Mouse (Mus musculus): ENCODE measurements around the gene Ercc8. TPM values are rescaled to one million over a fixed set of nuclear protein-coding genes. Genes with fewer than 3 reads are reported as not detected.

Gene Ercc8
- total RNA-seq, 1 experiment from 2014 or later = 10.0 TPM

DNA sequence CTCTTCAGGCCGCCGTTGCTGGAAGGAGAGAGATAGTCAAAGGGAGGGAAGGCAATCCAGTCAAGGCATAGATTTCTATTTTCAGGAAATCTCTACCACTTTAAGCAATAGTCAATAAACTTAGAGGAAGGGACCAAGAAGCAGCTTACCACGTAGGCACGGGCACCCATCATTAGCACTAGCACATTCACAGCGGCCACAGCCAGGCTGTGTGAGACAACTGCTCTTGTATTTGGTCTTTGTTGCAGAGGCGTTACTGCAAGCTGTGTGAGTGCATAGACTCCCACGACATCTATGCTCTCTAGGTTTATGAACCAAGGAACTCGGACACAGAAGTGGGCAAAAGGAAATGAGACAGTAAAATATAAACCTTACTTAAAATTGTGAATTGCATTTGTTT is 14.4 kb upstream of the Ercc8 start:
- ATAC-seq (replicated peaks in 1 of 2; ENCODE audit: insufficient read depth in 1 of 2, low FRiP score in 2 of 2, low TSS enrichment in 1 of 2, low read depth in 1 of 2, poor library complexity in 2 of 2, severe bottlenecking in 2 of 2) = no peak

DNA sequence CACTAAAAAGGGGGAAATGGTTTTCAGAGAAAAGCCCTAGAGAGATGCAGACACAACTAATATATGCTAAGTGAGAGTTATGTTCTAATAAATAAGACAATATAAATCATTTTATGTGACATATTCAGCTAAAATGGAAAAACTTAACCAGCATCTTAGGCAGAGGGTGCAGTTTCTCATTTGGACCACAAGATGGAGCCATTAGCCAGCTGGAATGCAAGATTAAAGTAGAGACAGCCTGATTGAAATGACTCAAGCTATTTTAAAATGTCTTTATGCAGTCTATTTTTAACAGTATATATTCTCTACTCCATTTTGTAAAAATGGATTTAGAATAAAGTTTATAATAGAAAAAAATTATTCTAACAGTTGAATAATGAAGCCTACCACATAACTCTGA is 6.7 kb upstream of the Ercc8 start:
- no peak; a peak in 1 of 4 replicates for ATAC-seq (replicated peaks in 1 of 2; ENCODE audit: insufficient read depth in 1 of 2, low FRiP score in 2 of 2, low TSS enrichment in 1 of 2, low read depth in 1 of 2, poor library complexity in 2 of 2, severe bottlenecking in 2 of 2)

DNA sequence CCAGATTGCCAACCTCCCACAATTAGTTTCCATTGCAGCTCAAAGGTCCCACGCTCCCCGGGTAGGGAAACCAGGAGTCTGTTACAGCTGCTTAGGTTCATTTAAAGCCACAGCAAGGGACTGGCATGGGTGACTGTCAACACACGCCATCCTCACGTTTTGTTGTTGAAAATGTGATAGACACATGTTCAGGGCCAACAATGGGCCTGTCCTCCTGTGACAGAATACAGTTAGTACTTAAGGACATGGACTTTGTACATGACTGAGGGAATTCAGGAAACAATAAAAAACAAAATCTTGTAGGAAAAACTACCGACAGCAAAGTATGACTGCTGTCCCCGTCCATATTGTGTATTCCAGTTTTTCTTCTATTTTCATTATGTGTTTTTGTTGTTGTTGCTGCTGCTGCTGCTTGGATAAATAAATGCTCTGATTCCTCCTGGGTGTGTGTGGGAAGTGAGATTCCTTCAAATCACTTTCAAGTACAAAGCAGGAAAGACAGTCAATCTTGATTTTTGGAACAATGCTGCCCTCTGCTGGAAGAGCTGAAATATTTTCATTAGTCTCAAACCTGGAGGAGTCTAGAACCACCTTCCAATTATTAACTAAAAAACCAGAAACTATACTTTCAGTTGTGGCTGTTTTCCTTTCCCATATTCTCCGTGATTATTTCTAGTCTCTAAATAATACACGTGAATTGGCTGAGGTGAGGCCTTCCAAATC is 5.7 kb upstream of the Ercc8 start:
- ATAC-seq (replicated peaks in 1 of 2; ENCODE audit: insufficient read depth in 1 of 2, low FRiP score in 2 of 2, low TSS enrichment in 1 of 2, low read depth in 1 of 2, poor library complexity in 2 of 2, severe bottlenecking in 2 of 2) = peak; percentile 50 to 62; a peak in 2 of 4 replicates

DNA sequence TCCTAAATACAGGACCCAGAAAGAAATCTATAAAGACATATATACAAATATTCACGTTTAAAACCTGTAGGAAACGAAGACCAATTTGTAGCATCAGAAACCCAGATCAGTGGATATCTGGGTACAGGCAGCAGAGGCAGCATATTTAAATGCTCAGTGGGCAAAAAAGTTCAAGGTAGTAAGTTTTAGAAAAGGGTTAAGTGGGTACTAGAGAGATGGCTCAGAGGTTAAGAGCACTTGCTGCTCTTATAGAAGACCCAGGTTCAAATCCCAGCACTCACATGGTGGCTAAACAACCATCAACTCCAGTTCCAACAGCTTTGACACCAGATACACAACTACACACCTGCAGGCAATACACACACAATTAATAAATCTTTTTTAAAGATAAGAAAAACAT is 1.4 kb upstream of the Ercc8 start:
- ATAC-seq (replicated peaks in 1 of 2; ENCODE audit: insufficient read depth in 1 of 2, low FRiP score in 2 of 2, low TSS enrichment in 1 of 2, low read depth in 1 of 2, poor library complexity in 2 of 2, severe bottlenecking in 2 of 2) = no peak

DNA sequence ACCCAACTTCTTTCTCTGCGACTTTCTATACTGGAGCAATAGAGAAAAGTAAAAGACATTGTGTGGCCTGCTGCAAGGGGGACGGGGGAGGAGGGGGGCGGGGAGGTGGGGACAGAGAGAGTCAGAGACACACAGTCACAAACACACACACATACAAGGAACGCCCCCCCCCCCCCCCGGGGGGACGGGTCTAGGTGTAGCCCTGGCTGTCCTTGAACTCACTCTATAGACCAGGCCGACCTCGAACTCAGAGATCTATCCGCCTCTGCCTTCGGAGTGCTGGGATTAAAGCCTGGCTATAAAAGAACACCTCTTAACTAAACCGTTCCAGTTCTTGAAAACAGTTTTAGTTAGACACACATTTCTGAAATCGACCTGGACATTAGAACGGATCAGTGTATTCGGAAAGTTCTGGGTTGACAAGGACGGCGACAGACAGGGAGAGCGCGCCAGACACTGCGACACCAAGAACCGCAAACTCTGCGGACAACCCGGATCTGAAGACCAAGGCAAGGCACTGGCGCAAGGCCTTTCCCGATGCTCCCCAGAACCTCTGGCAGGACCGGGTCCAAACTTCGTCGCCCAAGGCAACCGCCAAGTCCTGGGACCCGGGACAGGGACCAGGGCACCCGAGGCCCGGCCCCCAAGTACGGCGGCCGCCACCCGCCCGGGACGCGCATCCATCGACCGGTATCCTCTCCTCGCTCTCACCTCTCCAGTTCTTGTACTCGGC is 633 bp upstream of the Ercc8 start:
- ATAC-seq (replicated peaks in 1 of 2; ENCODE audit: insufficient read depth in 1 of 2, low FRiP score in 2 of 2, low TSS enrichment in 1 of 2, low read depth in 1 of 2, poor library complexity in 2 of 2, severe bottlenecking in 2 of 2) = peak in 1 of 2 experiments; percentile 49; a peak in 2 of 4 replicates

DNA sequence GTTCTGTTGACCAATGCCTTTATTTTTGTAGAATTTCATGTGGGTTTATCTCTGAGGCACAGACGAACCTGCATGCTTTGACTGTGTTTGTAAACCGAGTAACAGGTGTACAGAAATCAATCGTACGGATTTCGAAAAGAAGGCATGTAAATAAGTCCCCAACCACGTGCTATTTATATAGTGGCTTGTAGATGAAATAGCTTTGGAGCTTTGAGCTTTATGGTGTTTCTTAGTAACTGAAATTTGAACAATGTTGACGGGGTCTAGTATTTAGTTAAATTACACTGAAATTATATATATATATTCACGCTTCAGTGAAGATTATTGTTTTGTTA is 677 bp downstream of the Ercc8 start:
- no peak for ATAC-seq (replicated peaks in 1 of 2; ENCODE audit: insufficient read depth in 1 of 2, low FRiP score in 2 of 2, low TSS enrichment in 1 of 2, low read depth in 1 of 2, poor library complexity in 2 of 2, severe bottlenecking in 2 of 2)

DNA sequence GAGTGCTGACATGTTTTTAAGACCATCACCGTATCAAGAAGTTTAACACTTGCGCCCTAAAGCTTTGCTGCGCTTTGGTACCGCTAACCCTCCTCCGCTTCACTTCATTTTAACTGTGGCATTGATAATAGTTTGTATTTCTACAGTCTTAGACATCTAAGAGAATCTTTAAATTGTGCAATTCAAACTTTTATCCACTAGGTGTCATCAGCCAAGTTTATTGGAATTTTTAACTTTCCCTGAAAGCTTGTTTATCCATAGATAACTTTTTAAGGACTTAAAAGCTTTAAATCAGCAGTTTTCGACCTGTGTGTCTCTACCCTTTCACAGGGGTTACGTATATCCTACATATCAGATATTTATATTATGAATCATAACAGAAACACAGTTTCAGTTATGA is 1.4 kb downstream of the Ercc8 start:
- ATAC-seq (replicated peaks in 1 of 2; ENCODE audit: insufficient read depth in 1 of 2, low FRiP score in 2 of 2, low TSS enrichment in 1 of 2, low read depth in 1 of 2, poor library complexity in 2 of 2, severe bottlenecking in 2 of 2) = no peak

DNA sequence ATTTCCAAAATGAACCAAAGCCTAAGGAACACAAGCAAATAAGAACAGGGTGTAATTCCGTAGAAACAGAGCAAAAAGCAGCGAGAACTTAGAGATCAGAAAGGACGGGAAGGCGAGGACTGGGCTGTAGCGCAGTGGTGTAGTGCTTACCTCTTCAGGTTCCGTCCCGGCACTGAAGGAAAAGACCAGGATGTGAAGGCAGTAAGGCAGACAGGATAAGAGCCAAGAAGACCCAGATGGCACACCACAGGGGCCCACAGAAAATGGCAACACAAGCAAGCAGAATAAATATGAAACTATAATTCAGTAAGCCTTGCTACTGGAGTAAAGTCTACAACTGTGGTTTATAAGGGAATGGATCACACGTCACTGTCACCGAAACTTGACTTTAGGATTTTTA is 5.4 kb downstream of the Ercc8 start:
- ATAC-seq (replicated peaks in 1 of 2; ENCODE audit: insufficient read depth in 1 of 2, low FRiP score in 2 of 2, low TSS enrichment in 1 of 2, low read depth in 1 of 2, poor library complexity in 2 of 2, severe bottlenecking in 2 of 2) = no peak

DNA sequence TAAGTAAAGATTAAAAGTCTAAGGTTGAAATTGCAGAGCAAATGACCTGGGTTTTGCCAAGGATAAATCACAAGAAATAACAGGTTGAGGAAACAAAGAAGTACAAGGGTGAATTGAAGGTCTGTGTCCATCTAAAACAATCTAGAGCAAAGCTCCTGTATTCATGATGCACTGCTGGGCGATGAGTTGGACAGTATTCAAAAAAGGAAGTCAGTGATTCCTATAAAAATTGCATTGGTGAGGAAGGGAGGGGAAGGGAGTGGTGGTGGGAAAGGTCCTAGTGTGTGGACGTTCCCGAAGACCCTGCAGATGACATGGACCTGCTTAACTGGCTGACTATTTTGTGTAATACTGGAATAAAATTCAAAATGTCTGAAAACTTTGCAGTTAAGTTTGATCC is 6.1 kb downstream of the Ercc8 start:
- ATAC-seq (replicated peaks in 1 of 2; ENCODE audit: insufficient read depth in 1 of 2, low FRiP score in 2 of 2, low TSS enrichment in 1 of 2, low read depth in 1 of 2, poor library complexity in 2 of 2, severe bottlenecking in 2 of 2) = no peak

DNA sequence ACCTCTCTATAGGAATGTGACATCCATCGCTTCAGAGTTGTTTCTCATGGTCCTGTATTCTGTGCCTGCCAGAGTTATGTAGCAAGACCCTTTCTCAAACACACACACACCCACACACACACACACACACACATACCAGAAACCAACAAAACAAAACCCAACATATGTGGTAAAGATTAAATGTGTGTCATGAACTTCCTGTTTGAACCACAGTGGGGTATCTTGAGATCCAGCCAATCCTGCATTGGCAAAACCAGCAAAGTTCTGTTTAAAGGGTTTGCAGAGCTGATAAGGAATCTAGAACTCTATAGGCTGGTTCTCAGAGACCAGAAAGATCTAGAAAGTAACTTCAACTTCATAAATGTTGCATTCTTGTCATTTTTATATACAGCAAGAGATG is 11.5 kb downstream of the Ercc8 start:
- ATAC-seq (replicated peaks in 1 of 2; ENCODE audit: insufficient read depth in 1 of 2, low FRiP score in 2 of 2, low TSS enrichment in 1 of 2, low read depth in 1 of 2, poor library complexity in 2 of 2, severe bottlenecking in 2 of 2) = peak; percentile 74 to 85

DNA sequence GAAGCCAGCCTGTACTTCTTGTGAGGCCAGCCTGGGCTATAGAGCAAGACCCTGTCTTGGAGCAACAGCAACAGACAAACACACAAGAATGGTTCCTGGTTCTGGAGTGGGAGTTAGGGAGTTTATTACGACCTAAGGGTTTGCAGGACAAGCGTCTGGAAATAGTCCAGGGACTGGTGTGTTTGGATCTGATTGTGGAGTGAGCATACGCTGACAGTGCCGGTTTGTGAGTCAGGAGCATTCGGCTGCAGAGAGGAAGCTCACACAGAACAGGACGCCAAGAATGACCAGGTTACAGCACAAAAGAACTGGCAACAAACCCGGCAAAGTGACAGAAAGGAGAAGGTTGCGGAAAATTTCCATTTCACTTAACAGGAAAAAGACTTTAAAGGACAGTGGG is 12.0 kb downstream of the Ercc8 start:
- ATAC-seq (replicated peaks in 1 of 2; ENCODE audit: insufficient read depth in 1 of 2, low FRiP score in 2 of 2, low TSS enrichment in 1 of 2, low read depth in 1 of 2, poor library complexity in 2 of 2, severe bottlenecking in 2 of 2) = no peak

DNA sequence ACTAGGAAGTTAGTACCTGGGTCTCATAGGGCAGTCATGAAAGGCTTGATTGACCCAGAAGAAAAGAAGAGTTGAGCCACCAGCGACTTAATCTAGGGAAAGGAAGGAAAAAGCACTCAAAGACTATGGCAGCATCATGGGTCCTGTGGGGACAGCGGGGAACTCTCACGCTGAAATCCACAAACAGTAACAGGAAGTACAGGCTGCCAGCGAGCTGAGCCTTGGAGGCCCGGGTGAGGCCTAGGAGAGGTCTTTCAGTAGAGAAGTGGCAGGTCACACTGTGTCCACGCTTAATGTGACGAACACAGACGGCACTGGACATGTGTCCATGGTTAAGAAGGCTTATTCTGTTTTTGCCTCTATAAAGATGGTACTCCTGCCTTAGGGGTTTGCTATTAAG is 21.1 kb downstream of the Ercc8 start:
- ATAC-seq (replicated peaks in 1 of 2; ENCODE audit: insufficient read depth in 1 of 2, low FRiP score in 2 of 2, low TSS enrichment in 1 of 2, low read depth in 1 of 2, poor library complexity in 2 of 2, severe bottlenecking in 2 of 2) = peak; percentile 87 to 89; a peak in 3 of 4 replicates

DNA sequence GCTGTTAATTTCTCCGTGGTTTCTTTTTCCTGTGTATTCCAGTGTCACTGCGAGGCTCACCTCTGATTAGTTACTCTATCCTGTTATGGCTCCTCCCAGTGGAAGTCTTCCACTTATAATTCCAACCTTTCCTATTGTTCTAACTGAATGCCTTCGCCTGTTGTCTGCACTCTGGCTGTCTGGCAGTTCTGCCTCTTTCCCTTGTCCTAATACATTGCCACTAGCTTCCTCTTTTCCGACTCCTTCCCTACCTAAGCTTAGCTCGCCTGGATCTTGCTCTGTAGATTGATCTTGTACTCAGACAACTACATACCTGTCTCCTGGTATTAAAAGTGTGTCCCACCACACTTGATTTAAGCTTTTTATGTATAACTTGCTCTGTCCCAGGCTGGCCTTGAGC is 22.3 kb downstream of the Ercc8 start:
- no peak for ATAC-seq (replicated peaks in 1 of 2; ENCODE audit: insufficient read depth in 1 of 2, low FRiP score in 2 of 2, low TSS enrichment in 1 of 2, low read depth in 1 of 2, poor library complexity in 2 of 2, severe bottlenecking in 2 of 2)

DNA sequence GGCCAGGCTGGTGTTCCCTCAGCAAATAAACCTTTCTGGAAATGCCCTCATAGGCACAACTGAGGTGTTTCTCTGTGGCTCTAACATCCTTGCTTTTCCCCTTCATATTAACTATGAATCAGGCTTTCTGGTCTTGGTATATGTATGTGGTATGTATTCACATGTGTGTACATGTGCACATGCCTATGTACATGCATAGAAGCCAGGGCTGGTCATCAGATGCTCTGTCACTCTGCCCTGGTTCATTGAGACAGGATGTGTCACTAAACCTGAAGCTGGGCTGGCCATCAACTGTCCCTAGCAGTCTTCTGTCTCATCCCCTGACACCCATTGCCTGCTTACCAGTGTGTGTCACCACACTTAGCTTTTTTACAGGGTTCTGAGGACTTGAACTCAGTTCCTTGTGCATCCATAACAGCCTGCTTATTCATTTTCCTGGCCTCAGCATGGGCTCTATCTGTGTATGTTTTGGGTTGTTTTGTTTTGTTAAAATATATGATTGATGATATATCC is 26.3 kb downstream of the Ercc8 start:
- ATAC-seq (replicated peaks in 1 of 2; ENCODE audit: insufficient read depth in 1 of 2, low FRiP score in 2 of 2, low TSS enrichment in 1 of 2, low read depth in 1 of 2, poor library complexity in 2 of 2, severe bottlenecking in 2 of 2) = no peak

DNA sequence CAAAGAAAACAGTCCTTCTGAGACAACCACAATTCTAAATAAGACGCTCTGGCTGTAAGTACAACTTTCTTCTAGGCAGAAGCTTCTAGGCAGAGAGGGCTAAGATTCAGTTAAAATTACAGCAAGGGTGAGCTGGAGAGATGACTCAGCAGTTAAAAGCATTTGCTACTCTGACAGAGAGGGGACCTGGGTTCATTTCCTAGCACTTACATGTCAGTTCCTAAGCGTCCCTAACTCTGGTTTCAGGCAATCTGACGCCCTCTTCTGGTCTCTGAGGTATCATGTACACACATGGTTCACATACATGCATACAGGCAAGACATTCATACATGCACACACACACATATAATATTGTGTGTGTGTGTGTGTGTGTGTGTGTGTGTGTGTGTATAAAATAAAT is 27.0 kb downstream of the Ercc8 start:
- ATAC-seq (replicated peaks in 1 of 2; ENCODE audit: insufficient read depth in 1 of 2, low FRiP score in 2 of 2, low TSS enrichment in 1 of 2, low read depth in 1 of 2, poor library complexity in 2 of 2, severe bottlenecking in 2 of 2) = no peak

DNA sequence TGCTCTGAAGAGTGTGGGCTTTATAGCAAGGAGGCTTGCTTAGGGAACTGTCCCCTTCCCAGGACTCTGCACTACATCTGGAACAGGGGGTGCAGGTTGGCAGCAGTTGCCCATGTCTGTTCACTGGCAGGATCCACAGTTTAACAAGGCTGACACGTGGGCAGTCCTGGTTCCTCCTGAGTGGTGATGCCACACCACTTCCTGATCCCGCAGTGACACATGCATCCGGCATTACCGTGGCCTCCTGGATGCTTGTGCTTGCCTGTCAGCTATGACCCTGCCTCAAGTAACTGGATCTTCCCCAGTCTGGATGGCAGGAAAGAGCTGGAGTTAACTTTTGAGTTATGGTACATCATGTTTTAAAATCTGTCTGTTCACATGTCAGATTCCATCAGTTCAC is 29.5 kb downstream of the Ercc8 start:
- no peak for ATAC-seq (replicated peaks in 1 of 2; ENCODE audit: insufficient read depth in 1 of 2, low FRiP score in 2 of 2, low TSS enrichment in 1 of 2, low read depth in 1 of 2, poor library complexity in 2 of 2, severe bottlenecking in 2 of 2)

DNA sequence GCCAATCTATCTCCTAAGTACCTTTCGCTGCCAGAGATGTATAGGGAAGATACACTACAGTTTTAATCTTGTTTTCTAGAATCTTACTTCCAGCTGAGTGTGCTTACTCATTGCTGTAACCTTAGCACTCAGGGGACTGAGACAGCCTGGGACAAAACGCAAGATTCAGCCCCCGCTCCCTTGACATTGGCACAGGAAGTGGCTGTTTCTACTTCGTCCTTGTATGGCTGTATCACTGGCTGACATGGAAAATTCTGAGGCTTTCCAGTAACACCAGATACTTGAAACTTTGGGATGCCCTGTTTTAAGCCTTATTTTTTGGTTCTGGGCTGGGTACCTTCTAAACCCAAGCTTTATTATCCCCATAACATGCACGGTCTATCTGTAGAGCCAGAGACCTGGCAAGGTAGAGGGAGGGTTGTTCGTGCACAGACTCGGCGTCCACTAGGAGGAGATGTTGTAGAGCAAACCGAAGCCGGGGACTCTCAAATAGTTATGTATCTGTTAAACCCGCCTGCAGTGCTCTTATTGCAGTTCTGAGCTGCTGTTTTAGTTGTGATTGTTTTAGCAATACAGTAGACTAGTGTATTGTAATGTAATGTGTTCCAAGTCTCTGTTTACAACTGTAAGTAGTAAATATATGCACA is 32.7 kb downstream of the Ercc8 start:
- peak; percentile 93 to 95 for ATAC-seq (replicated peaks in 1 of 2; ENCODE audit: insufficient read depth in 1 of 2, low FRiP score in 2 of 2, low TSS enrichment in 1 of 2, low read depth in 1 of 2, poor library complexity in 2 of 2, severe bottlenecking in 2 of 2)

DNA sequence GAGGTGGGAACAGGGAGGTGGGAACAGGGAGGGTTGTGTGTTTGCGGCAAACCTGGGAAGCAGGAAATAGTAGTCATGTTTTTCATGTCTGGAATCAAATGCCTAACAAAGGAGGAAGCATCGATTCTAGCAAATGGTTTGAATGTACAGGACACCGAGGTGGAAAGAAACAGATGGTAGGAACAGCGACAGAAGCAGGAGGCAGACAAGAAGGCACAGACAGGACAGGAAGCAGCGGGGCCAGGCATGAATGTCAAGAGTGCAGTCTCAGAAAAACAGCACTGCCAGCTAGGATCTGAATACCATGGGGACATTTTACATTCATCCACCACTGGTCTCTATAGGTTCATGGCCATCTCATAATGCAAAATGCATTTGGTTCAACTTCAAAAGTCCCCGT is 36.9 kb downstream of the Ercc8 start:
- no peak for ATAC-seq (replicated peaks in 1 of 2; ENCODE audit: insufficient read depth in 1 of 2, low FRiP score in 2 of 2, low TSS enrichment in 1 of 2, low read depth in 1 of 2, poor library complexity in 2 of 2, severe bottlenecking in 2 of 2)
